10 mouse cellular contexts compared by ENCODE assay signal in the genomic region with DNA sequence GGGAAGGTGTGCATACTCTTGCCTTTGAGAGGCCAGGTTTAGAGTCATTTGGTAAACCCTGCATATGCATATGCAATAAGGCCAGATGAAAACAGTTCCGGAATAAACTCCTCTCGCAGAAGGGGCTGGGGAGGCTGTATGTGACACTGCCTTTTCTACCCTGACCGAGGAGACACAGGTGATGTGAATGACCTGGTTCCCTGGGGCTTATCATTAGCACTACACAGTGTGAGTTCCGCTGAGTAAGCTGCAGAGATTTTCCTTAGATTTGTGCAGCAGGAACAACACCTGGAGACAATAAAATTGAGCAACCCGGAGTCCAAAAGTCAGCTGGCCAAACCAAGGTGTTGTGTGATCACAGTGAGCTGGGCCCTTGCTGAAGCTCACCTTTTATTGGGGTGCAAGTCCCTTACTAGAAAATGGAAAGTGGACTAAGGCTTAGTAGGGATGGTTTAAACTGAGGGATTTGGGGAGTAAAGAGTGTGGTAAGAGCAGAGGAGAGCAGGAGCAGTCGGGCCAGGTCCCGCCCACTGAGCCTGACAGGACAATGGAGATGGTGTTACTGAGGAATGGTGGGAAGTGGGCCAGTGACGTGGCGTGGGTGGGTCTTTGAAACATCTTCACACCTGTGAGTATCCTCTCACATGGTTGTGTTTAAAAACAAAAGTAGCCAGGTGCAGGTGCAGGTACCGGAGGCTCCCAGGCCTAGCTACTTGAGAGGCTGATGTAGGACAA. TPM values are rescaled to one million over a fixed set of nuclear protein-coding genes. Genes with fewer than 3 reads are reported as not detected.
DNase-seq lines count a peak whose midpoint lies in the region; ATAC-seq and TF ChIP-seq lines count a peak whose summit lies in the region.
"Had no signal": no experiment of that assay in that cellular context is flagged by ENCODE, and none has a peak within 500 bp of the region (broad histone marks: within the 10 kb centered on the region; RNA-seq: fewer than 3 reads in every experiment).

No protein-coding gene starts in this region.

- H3K9ac ChIP-seq in embryonic facial prominence, embryonic 14.5 days (ENCODE audit: low read depth, low read length) = no peak overlapping the region
- H3K9ac ChIP-seq in stomach, embryonic 14.5 days (replicated peaks; ENCODE audit: low read depth, low read length) = no peak overlapping the region
- H3K9ac ChIP-seq in forebrain, embryonic 14.5 days (ENCODE audit: low read length) = no peak overlapping the region

- no peaks in the 10 kb centered on the region for H3K4me1 ChIP-seq in embryonic facial prominence, embryonic 14.5 days (ENCODE audit: control insufficient read depth, insufficient read depth, low read length)
- H3K4me1 ChIP-seq in stomach, embryonic 14.5 days (ENCODE audit: control insufficient read depth, insufficient read depth, low read length) = no peaks in the 10 kb centered on the region
- H3K4me1 ChIP-seq in forebrain, embryonic 14.5 days (ENCODE audit: control insufficient read depth, insufficient read depth, low read length) = 0 out of 2 replicates have a peak, but pooled peaks cover 2% of the 10 kb centered on the region

- peak overlapping the region; percentile 82 for H3K4me3 ChIP-seq in layer of hippocampus, adult 2 months
- H3K4me3 ChIP-seq in embryonic facial prominence, embryonic 14.5 days (ENCODE audit: low read depth, low read length) = no peak overlapping the region
- peak overlapping the region; percentile 63; the same call in 1 of the 2 replicates for H3K4me3 ChIP-seq in stomach, embryonic 14.5 days (ENCODE audit: low read depth, low read length)
- H3K4me3 ChIP-seq in forebrain, embryonic 14.5 days (ENCODE audit: low read depth, low read length) = no peak overlapping the region

- H3K4me2 ChIP-seq in embryonic facial prominence, embryonic 14.5 days (ENCODE audit: low read depth, low read length) = peak overlapping the region; percentile 97; the same call in 1 of the 2 replicates
- peak overlapping the region; percentile 72; the same call in 1 of the 2 replicates for H3K4me2 ChIP-seq in stomach, embryonic 14.5 days (replicated peaks; ENCODE audit: low read depth, low read length)
- H3K4me2 ChIP-seq in forebrain, embryonic 14.5 days (ENCODE audit: low read length) = no peak overlapping the region; the same call in 1 of the 2 replicates

- WGBS in embryonic facial prominence, embryonic 14.5 days = 36% methylated on average over 10 of the region's 10 CpGs
- WGBS in large intestine, adult 2 months = 34% methylated on average over 10 of the region's 10 CpGs
- WGBS in stomach, embryonic 14.5 days = 46% methylated on average over 10 of the region's 10 CpGs
- WGBS in forebrain, embryonic 14.5 days = 44% methylated on average over 10 of the region's 10 CpGs

- DNase-seq in layer of hippocampus, adult 2 months (ENCODE audit: low spot score in 2 of 2) = no peak
- DNase-seq in layer of hippocampus, adult 8-10 months (ENCODE audit: low spot score in 2 of 2) = no peak
- no peak for DNase-seq in embryonic facial prominence, embryonic 14.5 days (ENCODE audit: low spot score)
- peak; percentile 48 for DNase-seq in large intestine, adult 2 months (ENCODE audit: low read depth, low spot score)
- no peak for DNase-seq in adrenal gland, postnatal 10 days
- no peak for DNase-seq in forebrain, embryonic 14.5 days (ENCODE audit: low spot score)
- DNase-seq: gastrocnemius, adult 2 months; right cerebral cortex, postnatal 25 days; thymus, postnatal 36 days had no signal

- no peak for ATAC-seq in embryonic facial prominence, embryonic 14.5 days (ENCODE audit: low read depth)
- no peak for ATAC-seq in stomach, embryonic 14.5 days (ENCODE audit: insufficient number of reproducible peaks, insufficient read depth, low FRiP score, low read depth)
- ATAC-seq in forebrain, embryonic 14.5 days = no peak

- no peaks in the 10 kb centered on the region for H3K9me3 ChIP-seq in embryonic facial prominence, embryonic 14.5 days (ENCODE audit: control insufficient read depth, low read length)
- no peaks in the 10 kb centered on the region for H3K9me3 ChIP-seq in stomach, embryonic 14.5 days (ENCODE audit: control insufficient read depth, low read depth, low read length)
- no peaks in the 10 kb centered on the region for H3K9me3 ChIP-seq in forebrain, embryonic 14.5 days (replicated peaks; ENCODE audit: control insufficient read depth, low read length)

- H3K27me3 ChIP-seq in embryonic facial prominence, embryonic 14.5 days (replicated peaks; ENCODE audit: control insufficient read depth, insufficient read depth, low read length) = peaks cover 21% of the 10 kb centered on the region
- H3K27me3 ChIP-seq in stomach, embryonic 14.5 days (ENCODE audit: control insufficient read depth, insufficient read depth, low read length) = no peaks in the 10 kb centered on the region
- H3K27me3 ChIP-seq in forebrain, embryonic 14.5 days (replicated peaks; ENCODE audit: control insufficient read depth, insufficient read depth, low read length) = peaks cover 22% of the 10 kb centered on the region

- no peaks in the 10 kb centered on the region for H3K36me3 ChIP-seq in embryonic facial prominence, embryonic 14.5 days (ENCODE audit: control insufficient read depth, insufficient read depth, low read length)
- no peaks in the 10 kb centered on the region for H3K36me3 ChIP-seq in stomach, embryonic 14.5 days (ENCODE audit: control insufficient read depth, insufficient read depth, low read length)
- no peaks in the 10 kb centered on the region for H3K36me3 ChIP-seq in forebrain, embryonic 14.5 days (ENCODE audit: control insufficient read depth, insufficient read depth, low read length)

- TF ChIP-seq CTCF in layer of hippocampus, adult 2 months (conservative IDR thresholded peaks at IDR 0.05) = no peak

- H3K27ac ChIP-seq in layer of hippocampus, adult 2 months = peak overlapping the region; percentile 72; the same call in 1 of the 2 replicates
- no peak overlapping the region for H3K27ac ChIP-seq in embryonic facial prominence, embryonic 14.5 days (replicated peaks; ENCODE audit: low read depth, low read length)
- H3K27ac ChIP-seq in stomach, embryonic 14.5 days (ENCODE audit: low read length) = no peak overlapping the region
- H3K27ac ChIP-seq in forebrain, embryonic 14.5 days (ENCODE audit: low read depth, low read length) = no peak overlapping the region
- H3K27ac ChIP-seq: gastrocnemius, adult 2 months had no signal

RNA-seq across cellular contexts. Expression of gene Gcnt4, which starts 1.7 kb away (rescaled TPM):
- total RNA-seq in layer of hippocampus, adult 2 months (2021) = 1 to 10 TPM; 1.8 to 2.1 TPM
- 1 to 10 TPM; 3.8 to 4.3 (median 4.0) TPM for total RNA-seq in layer of hippocampus, adult 8-10 months (2022)
- polyA plus RNA-seq in embryonic facial prominence, embryonic 14.5 days (2014; fragmentation: Nextera tagmentation; extraction: Ambion mirVana) = 0.18 and 0.42 TPM in 2 replicates
- polyA plus RNA-seq in large intestine, adult 2 months (2012; rRNA removed) = 10.7 and 23.6 TPM in 2 replicates
- 0.50 and 0.84 TPM in 2 replicates for polyA plus RNA-seq in stomach, embryonic 14.5 days (2014; fragmentation: Nextera tagmentation; extraction: Ambion mirVana)
- total RNA-seq in adrenal gland, postnatal 10 days (2021) = under 1 TPM; 0.76 to 0.93 TPM
- 0.04 and 0.08 TPM in 2 replicates for polyA plus RNA-seq in forebrain, embryonic 14.5 days (2014; fragmentation: Nextera tagmentation; extraction: Ambion mirVana)

Comparison
In these comparisons a context has a peak if more than half of its experiments do, and no peak if none do; other contexts are left out.
1. H3K4me3 ChIP-seq: peak in layer of hippocampus, adult 2 months (single experiment) and stomach, embryonic 14.5 days (single experiment); none in embryonic facial prominence, embryonic 14.5 days (single experiment) and forebrain, embryonic 14.5 days (single experiment).